Mouse (Mus musculus) mouse trophoblast stem cell (cell line): ENCODE results near the gene Ufsp1.

Experiments used
- in situ Hi-C, 2 experiments: fragments of 300-500 bp; cut with MseI, MboI; formaldehyde crosslinking; loops; 2 replicates in 1 of 2; 3 replicates in 1 of 2; pipeline ENCODE4 v1.15.1; 2025

The Ufsp1 gene

GRCm38 (mm10) chr5:137334317-137334716 lies 39.9 kb downstream of the Ufsp1 start:
- in situ Hi-C loops, result no loop called here

GRCm38 (mm10) chr5:137335066-137335465 lies 40.6 kb downstream of the Ufsp1 start:
- in situ Hi-C loops, result no loop called here

GRCm38 (mm10) chr5:137337190-137337589 lies 42.8 kb downstream of the Ufsp1 start:
- in situ Hi-C loops, result no loop called here

GRCm38 (mm10) chr5:137338256-137338655 lies 43.8 kb downstream of the Ufsp1 start:
- in situ Hi-C loops, result no loop called here

GRCm38 (mm10) chr5:137338663-137339289 lies 44.3 kb downstream of the Ufsp1 start:
- in situ Hi-C loops, result no loop called here

GRCm38 (mm10) chr5:137339290-137339979 lies 45.0 kb downstream of the Ufsp1 start:
- in situ Hi-C loops, result no loop called here

- in situ Hi-C loops, result no loop called here
Observed at GRCm38 (mm10) chr5:137340222-137340621, 45.8 kb downstream of the Ufsp1 start.

- in situ Hi-C loops, result no loop called here
Observed at GRCm38 (mm10) chr5:137342407-137343012, 48.1 kb downstream of the Ufsp1 start.

GRCm38 (mm10) chr5:137343412-137343811 lies 49.0 kb downstream of the Ufsp1 start:
- in situ Hi-C loops, result no loop called here

- in situ Hi-C loops, result no loop called here
Observed at GRCm38 (mm10) chr5:137343869-137344268, 49.4 kb downstream of the Ufsp1 start.
